Mouse (Mus musculus) thymus, postnatal 0 days (tissue): ENCODE data around the gene Cdc34. TPM values are rescaled to one million over a fixed set of nuclear protein-coding genes. Genes with fewer than 3 reads are reported as not detected.

ENCODE experiments used
- DNase-seq: peaks from one replicate; pipeline ENCODE4 v3.0.0-alpha.2; 2015; ENCODE audit warnings: low spot score
- polyA plus RNA-seq: library from polyadenylated mRNA; unstranded; fragments of >200 nt; fragmentation: Nextera tagmentation; extraction: Ambion mirVana; gene quantifications from 2 replicates; pipeline ENCODE4 v1.2.1, GENCODE M21; 2015

Gene Cdc34
- polyA plus RNA-seq, 1 experiment from 2014 or later, result 138 TPM

GRCm38 (mm10) chr10:79716254-79716987 lies 34.4 kb downstream of the Cdc34 start, which contains the start of gene Hcn2:
Gene Hcn2 (plus strand): TSS chr10:79716634.
- DNase-seq, result no peak

DNA sequence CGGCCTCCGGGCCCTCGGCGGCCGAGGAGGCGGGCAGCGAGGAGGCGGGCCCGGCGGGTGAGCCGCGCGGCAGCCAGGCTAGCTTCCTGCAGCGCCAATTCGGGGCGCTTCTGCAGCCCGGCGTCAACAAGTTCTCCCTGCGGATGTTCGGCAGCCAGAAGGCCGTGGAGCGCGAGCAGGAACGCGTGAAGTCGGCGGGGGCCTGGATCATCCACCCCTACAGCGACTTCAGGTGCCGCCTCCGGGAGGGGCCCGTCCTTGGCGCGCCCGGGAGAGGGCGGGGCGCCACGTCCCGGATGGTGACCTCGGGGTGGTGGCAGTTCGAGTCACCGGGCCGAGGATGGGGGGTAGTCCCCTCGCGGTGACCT lies 35.0 kb downstream of the Cdc34 start:
- DNase-seq, result no peak

DNA sequence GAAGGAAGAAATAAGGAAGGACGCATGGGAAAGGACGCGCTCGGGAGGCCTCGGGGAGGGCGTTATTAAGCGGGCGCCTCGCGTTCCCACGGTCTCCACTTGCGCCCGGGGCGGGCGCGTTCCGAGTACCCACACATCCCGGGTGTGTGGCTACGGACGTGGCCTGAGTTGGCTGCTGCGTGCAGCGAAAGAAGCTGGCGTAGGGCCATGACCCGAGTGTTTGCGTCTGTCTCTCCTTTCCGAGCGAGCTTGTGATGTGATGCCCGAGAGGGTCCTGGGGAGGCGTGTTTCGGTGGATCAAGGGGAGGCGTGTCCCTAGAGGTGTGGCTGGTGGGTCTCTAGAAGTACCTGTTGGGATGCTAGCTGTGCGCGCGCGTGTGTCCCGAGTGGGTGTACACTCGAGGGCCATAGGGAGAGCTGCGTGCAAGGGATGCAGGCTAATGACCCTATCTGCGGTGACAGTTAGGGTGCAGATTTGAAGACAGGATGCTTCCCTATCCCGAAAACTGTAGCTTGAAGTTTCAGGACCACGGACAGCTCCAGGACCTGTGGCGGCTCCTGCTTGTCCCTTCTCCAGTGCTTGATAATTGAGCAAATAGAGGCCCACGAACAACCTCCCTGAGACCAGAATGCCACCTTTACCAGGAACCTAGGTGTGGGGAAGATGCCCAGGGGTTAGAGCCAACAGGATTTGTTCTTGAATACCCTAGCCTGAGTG lies 35.8 kb downstream of the Cdc34 start:
- DNase-seq, result peak; percentile 69

DNA sequence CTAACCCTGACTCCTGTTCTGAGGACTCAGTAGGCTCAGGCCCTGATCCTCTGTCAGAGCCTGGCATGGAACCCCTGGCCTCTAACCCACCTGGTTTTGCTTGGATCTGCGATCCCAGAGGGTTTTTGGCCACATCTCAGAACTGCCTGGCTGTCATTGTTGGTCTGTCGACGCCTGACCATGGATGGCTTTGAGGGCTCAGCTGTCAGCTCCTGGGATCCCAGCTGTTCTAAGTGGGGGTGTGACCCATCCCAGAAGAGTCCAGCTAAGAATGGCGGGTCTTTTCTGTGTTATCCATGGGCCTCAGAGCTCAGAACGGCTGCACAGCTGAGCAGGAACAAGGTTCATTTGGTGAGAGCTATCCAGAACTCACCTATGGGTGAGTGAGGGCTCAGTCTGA lies 39.1 kb downstream of the Cdc34 start:
- no peak for DNase-seq

DNA sequence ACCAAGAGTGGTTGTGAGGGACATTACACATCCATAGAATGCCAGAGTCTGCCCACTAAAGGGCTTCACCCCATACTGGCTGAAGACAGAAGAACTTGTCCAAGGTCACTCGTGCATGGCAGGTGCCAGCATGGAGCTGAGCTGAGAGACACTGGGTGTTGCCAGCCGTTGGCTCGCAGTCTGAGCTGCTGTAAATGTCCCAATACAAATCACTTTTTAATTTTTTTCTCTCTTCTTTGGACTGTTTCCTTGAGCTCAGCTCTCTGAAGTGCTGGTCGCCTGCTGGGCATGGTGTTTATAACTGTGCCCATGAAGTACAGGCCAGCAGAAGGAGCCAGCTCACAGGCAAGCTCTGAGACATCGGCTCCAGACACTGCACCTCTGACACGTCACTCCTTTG lies 41.1 kb downstream of the Cdc34 start:
- DNase-seq, result no peak

GRCm38 (mm10) chr10:79723692-79724091 lies 41.7 kb downstream of the Cdc34 start:
- no peak for DNase-seq

- peak; percentile 41 for DNase-seq
Measured at GRCm38 (mm10) chr10:79726090-79726489, 44.1 kb downstream of the Cdc34 start.

DNA sequence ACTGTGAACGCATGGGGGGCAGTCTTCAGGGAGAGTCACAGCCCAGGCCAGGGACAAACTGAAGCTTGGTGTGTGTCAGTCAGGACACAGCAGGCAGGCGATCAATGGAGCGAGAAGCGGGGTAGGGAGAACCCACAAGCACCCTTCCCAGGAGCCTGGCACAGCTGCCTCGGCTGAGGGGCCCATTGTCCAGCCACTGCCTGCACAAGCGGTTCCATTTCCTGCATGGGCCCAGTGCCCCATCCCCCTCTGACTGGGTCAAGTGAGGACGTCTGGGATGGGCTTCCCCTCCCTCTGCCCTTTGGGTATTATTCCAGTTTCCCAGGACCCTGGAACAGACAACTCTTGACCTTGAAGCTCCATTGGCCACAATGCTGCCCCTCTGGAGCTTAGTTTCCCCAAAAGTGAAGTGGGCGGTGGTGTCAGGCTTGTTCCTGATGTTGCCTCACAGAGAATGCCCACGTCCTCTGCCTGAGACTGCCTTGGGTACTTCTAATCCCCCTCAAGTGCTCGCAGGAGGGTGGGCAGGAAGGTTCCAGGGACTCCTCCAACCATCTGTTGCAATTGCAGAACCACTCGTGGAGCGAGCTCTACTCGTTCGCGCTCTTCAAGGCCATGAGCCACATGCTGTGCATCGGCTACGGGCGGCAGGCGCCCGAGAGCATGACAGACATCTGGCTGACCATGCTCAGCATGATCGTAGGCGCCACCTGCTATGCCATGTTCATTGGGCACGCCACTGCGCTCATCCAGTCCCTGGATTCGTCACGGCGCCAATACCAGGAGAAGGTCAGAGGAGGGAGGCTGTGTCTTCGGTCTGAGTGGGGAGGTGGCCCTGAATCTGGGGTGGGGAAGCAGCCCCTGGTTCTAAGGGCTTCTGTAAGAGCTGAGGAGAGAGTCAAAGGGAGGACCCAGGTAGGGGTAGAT lies 46.6 kb downstream of the Cdc34 start:
- DNase-seq, result no peak

GRCm38 (mm10) chr10:79729357-79729965 lies 47.5 kb downstream of the Cdc34 start:
- no peak for DNase-seq

DNA sequence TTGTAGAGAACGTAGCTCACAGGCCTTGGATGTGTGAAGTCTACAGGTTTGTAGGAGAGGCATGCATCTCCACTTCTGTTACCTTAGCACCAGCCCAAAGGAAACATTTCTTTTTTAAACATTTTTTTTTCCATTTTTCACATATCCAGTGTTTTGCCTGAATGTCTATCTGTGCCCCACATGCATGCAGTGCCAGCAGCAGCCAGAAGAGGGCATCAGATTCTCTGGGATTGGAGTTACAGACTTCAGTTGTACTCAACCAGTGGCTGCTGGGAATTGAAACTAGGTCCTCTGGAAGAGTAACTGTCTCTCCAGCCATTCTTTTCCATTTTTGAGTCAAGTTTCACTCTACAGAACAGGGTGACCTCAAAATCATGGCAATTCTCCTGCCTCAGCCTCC lies 50.5 kb downstream of the Cdc34 start:
- peak; percentile 24 for DNase-seq

- DNase-seq, result no peak
Measured at GRCm38 (mm10) chr10:79733847-79734246, 51.9 kb downstream of the Cdc34 start.

- no peak for DNase-seq
Measured at GRCm38 (mm10) chr10:79735361-79735760, 53.4 kb downstream of the Cdc34 start.

GRCm38 (mm10) chr10:79736706-79737105 lies 54.7 kb downstream of the Cdc34 start:
- DNase-seq, result no peak

Other genes starting within 250 kb of the Cdc34 start
- not detected in 2 replicates for gene Vmn2r83, start 213.5 kb upstream of the Cdc34 start, polyA plus RNA-seq
- 3.3 and 4.2 TPM in 2 replicates for gene Plpp2, start 148.4 kb upstream of the Cdc34 start, polyA plus RNA-seq
- 32.4 and 32.7 TPM in 2 replicates for gene Mier2, start 127.0 kb upstream of the Cdc34 start, polyA plus RNA-seq
- gene Theg, start 94.9 kb upstream of the Cdc34 start, polyA plus RNA-seq, result not detected in 2 replicates
- not detected in 2 replicates for gene C2cd4c, start 68.2 kb upstream of the Cdc34 start, polyA plus RNA-seq
- 0.24 and 0.26 TPM in 2 replicates for gene Shc2, start 44.3 kb upstream of the Cdc34 start, polyA plus RNA-seq
- gene Odf3l2, start 36.5 kb upstream of the Cdc34 start, polyA plus RNA-seq, result 0.10 TPM in 1 of 2 replicates, not detected in the other
- 2.4 and 3.4 TPM in 2 replicates for gene Madcam1, start 17.6 kb upstream of the Cdc34 start, polyA plus RNA-seq
- gene Tpgs1, start 12.8 kb upstream of the Cdc34 start, polyA plus RNA-seq, result 56.0 and 58.2 TPM in 2 replicates
- gene Gzmm, start 6.8 kb downstream of the Cdc34 start, polyA plus RNA-seq, result 0.35 and 0.48 TPM in 2 replicates
- 376 and 398 TPM in 2 replicates for gene Bsg, start 22.3 kb downstream of the Cdc34 start, polyA plus RNA-seq
- 0.05 TPM in 1 of 2 replicates, not detected in the other for gene Hcn2, start 34.4 kb downstream of the Cdc34 start, polyA plus RNA-seq
- gene Polrmt, start 64.4 kb downstream of the Cdc34 start, polyA plus RNA-seq, result 35.2 and 39.5 TPM in 2 replicates
- gene Fgf22, start 72.9 kb downstream of the Cdc34 start, polyA plus RNA-seq, result 0.23 TPM in 1 of 2 replicates, not detected in the other
- 74.1 and 80.0 TPM in 2 replicates for gene Rnf126, start 84.8 kb downstream of the Cdc34 start, polyA plus RNA-seq
- 5.4 and 6.0 TPM in 2 replicates for gene Fstl3, start 95.1 kb downstream of the Cdc34 start, polyA plus RNA-seq
- 31.6 and 32.5 TPM in 2 replicates for gene Prss57, start 108.8 kb downstream of the Cdc34 start, polyA plus RNA-seq
- gene Palm, start 111.4 kb downstream of the Cdc34 start, polyA plus RNA-seq, result 50.5 and 51.3 TPM in 2 replicates
- 7.5 and 10.5 TPM in 2 replicates for gene Misp, start 138.8 kb downstream of the Cdc34 start, polyA plus RNA-seq
- 217 and 246 TPM in 2 replicates for gene Ptbp1, start 172.2 kb downstream of the Cdc34 start, polyA plus RNA-seq
- gene Prtn3, start 192.3 kb downstream of the Cdc34 start, polyA plus RNA-seq, result 1.7 TPM in 2 replicates
- 3.3 and 3.4 TPM in 2 replicates for gene Plppr3, start 192.4 kb downstream of the Cdc34 start, polyA plus RNA-seq
- gene Elane, start 204.1 kb downstream of the Cdc34 start, polyA plus RNA-seq, result 0.30 and 0.74 TPM in 2 replicates
- 4.2 TPM in 1 of 2 replicates, not detected in the other for gene Cfd, start 208.7 kb downstream of the Cdc34 start, polyA plus RNA-seq
- gene Med16, start 226.7 kb downstream of the Cdc34 start, polyA plus RNA-seq, result 32.6 and 39.1 TPM in 2 replicates
- gene Gm26602, start 228.7 kb downstream of the Cdc34 start, polyA plus RNA-seq, result 5.3 and 15.5 TPM in 2 replicates
- 0.48 and 1.2 TPM in 2 replicates for gene Kiss1r, start 234.8 kb downstream of the Cdc34 start, polyA plus RNA-seq
- 129 and 131 TPM in 2 replicates for gene R3hdm4, start 239.0 kb downstream of the Cdc34 start, polyA plus RNA-seq
- gene Arid3a, start 244.8 kb downstream of the Cdc34 start, polyA plus RNA-seq, result 3.7 TPM in 2 replicates